Mouse (Mus musculus): ENCODE measurements around the gene Gm21994.
"Not testable (repeated sequence)": the region's sequence is repeated elsewhere in the genome, so short reads cannot be mapped to it uniquely, and the experiment has no call there.

The Gm21994 gene

GRCm38 (mm10) chr2:150255491-150255890, at the start of gene Gm21994:
Gene Gm21994 (minus strand): TSS chr2:150255591.
- not testable (repeated sequence) for DNase-seq

- no peak for DNase-seq
Measured at GRCm38 (mm10) chr2:150299096-150299495, 43.7 kb upstream of the Gm21994 start.

GRCm38 (mm10) chr2:150293669-150294068, 38.3 kb upstream of the Gm21994 start:
- no peak for DNase-seq

- not testable (repeated sequence) for DNase-seq
Measured at GRCm38 (mm10) chr2:150257291-150257690, 1.9 kb upstream of the Gm21994 start, which contains the start of gene Gm14124. Gene Gm14124 (plus strand): TSS chr2:150257517.

- not testable (repeated sequence) for DNase-seq
Measured at GRCm38 (mm10) chr2:150256861-150257260, 1.5 kb upstream of the Gm21994 start.

GRCm38 (mm10) chr2:150243211-150243610, 12.2 kb downstream of the Gm21994 start:
- DNase-seq = no peak

GRCm38 (mm10) chr2:150223263-150223662, 32.1 kb downstream of the Gm21994 start:
- not testable (repeated sequence) for DNase-seq

GRCm38 (mm10) chr2:150218363-150218725, 37.0 kb downstream of the Gm21994 start:
- DNase-seq = not testable (repeated sequence)

GRCm38 (mm10) chr2:150217600-150218362, 37.6 kb downstream of the Gm21994 start, which contains the start of gene Zfp937:
Gene Zfp937 (plus strand): TSS chr2:150218073.
- peak; percentile 84 for DNase-seq
